In the genomic region with DNA sequence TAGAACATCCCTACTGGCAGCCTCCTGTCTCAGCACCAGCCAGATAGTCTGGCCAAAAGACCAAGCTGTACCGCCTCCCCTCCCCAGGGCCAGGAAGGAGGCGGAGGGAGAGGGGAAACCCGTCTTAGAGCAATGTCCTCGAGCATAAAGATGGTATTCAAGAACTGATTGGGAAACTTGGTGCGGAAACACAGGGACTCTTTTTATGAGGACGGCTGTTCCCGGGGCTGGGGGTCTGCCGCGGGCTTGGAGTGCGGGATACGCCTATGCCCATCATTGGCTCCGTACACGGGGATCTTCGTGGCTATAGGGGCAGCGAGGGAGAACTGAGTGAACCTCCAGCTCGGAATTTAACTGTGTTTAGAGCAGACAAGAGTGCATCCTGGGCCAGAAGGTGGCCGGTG, we compare ENCODE assay signal across 8 mouse cellular contexts. TPM values are rescaled to one million over a fixed set of nuclear protein-coding genes. Genes with fewer than 3 reads are reported as not detected.
A peak's percentile ranks its signal among the peaks of the same experiment; 100 is the strongest.
DNase-seq lines count a peak whose midpoint lies in the region; ATAC-seq and TF ChIP-seq lines count a peak whose summit lies in the region.

No protein-coding gene starts in this region.

- H3K9ac ChIP-seq in liver, adult 2 months (ENCODE audit: low read depth, low read length), result peak overlapping the region; percentile 65
- H3K9ac ChIP-seq in hindbrain, embryonic 16.5 days (ENCODE audit: low read depth, low read length), result peak overlapping the region; percentile 84
- peak overlapping the region; percentile 74 for H3K9ac ChIP-seq in limb, embryonic 11.5 days (ENCODE audit: low read length)

- peak overlapping the region; percentile 75 for H3K27ac ChIP-seq in liver, adult 2 months (replicated peaks; ENCODE audit: insufficient read depth, low read depth, low read length)
- peak overlapping the region; percentile 92 for H3K27ac ChIP-seq in hindbrain, embryonic 16.5 days (ENCODE audit: low read depth, low read length)
- peak overlapping the region; percentile 63 for H3K27ac ChIP-seq in limb, embryonic 11.5 days (replicated peaks; ENCODE audit: low read depth, low read length)
- peak overlapping the region; percentile 93 for H3K27ac ChIP-seq in midbrain, embryonic 10.5 days (replicated peaks)

- WGBS in liver, adult 2 months, result 3% methylated on average over 17 of the region's 17 CpGs
- WGBS in hindbrain, embryonic 16.5 days, result 1% methylated on average over 17 of the region's 17 CpGs
- WGBS in limb, embryonic 11.5 days, result under 1% methylated on average over 17 of the region's 17 CpGs
- 1% methylated on average over 17 of the region's 17 CpGs for WGBS in midbrain, embryonic 10.5 days

- H3K79me2 ChIP-seq in liver, adult 2 months (ENCODE audit: control insufficient read depth, insufficient read depth, low read length), result peaks cover 30% of the 10 kb centered on the region; the same call in 1 of the 2 replicates

- DNase-seq in liver, adult 2 months (ENCODE audit: extremely low read depth, low read depth, low spot score), result no peak
- DNase-seq in liver, result no peak
- DNase-seq in cerebellum, postnatal 10 days, result peak; percentile 71 to 76
- peak; percentile 43 to 51 for DNase-seq in gastrocnemius, adult 8-10 months (ENCODE audit: low spot score in 2 of 2)
- DNase-seq in limb, embryonic 11.5 days (ENCODE audit: low spot score), result no peak
- no peak for DNase-seq in midbrain, embryonic 10.5 days (ENCODE audit: low spot score)
- DNase-seq in c-Kit-positive CD71-positive TER-119-positive erythroid progenitor cells, embryonic 14.5 days (ENCODE audit: low spot score), result no peak

- no peaks in the 10 kb centered on the region for H3K36me3 ChIP-seq in liver, adult 2 months (ENCODE audit: control insufficient read depth, insufficient read depth, low read length)
- H3K36me3 ChIP-seq in hindbrain, embryonic 16.5 days (ENCODE audit: control insufficient read depth, insufficient read depth, low read length), result peaks cover 8% of the 10 kb centered on the region
- H3K36me3 ChIP-seq in limb, embryonic 11.5 days (ENCODE audit: control insufficient read depth, insufficient read depth, low read length), result peaks cover 7% of the 10 kb centered on the region; the same call in 1 of the 2 replicates
- H3K36me3 ChIP-seq in midbrain, embryonic 10.5 days, result peaks cover 24% of the 10 kb centered on the region

- no peaks in the 10 kb centered on the region for H3K27me3 ChIP-seq in liver, adult 2 months (ENCODE audit: control insufficient read depth, insufficient read depth, low read length)
- no peaks in the 10 kb centered on the region for H3K27me3 ChIP-seq in hindbrain, embryonic 16.5 days (replicated peaks; ENCODE audit: control insufficient read depth, insufficient read depth, low read length)
- H3K27me3 ChIP-seq in limb, embryonic 11.5 days (ENCODE audit: control insufficient read depth, insufficient read depth, low read length), result no peaks in the 10 kb centered on the region
- no peaks in the 10 kb centered on the region for H3K27me3 ChIP-seq in midbrain, embryonic 10.5 days (ENCODE audit: low read depth, poor library complexity, severe bottlenecking)

- H3K4me3 ChIP-seq in liver, adult 2 months (ENCODE audit: insufficient read depth, low read depth, low read length), result peak overlapping the region; percentile 75
- H3K4me3 ChIP-seq in hindbrain, embryonic 16.5 days (ENCODE audit: low read length), result peak overlapping the region; percentile 96
- peak overlapping the region; percentile 89 for H3K4me3 ChIP-seq in limb, embryonic 11.5 days (ENCODE audit: low read depth, low read length)
- peak overlapping the region; percentile 98 for H3K4me3 ChIP-seq in midbrain, embryonic 10.5 days

- TF ChIP-seq CTCF in liver, adult 2 months (IDR thresholded peaks at IDR 0.05; ENCODE audit: low read depth, low read length), result no peak

- peaks cover 15% of the 10 kb centered on the region for H3K4me1 ChIP-seq in liver, adult 2 months (ENCODE audit: control insufficient read depth, insufficient read depth, low read length)
- peaks cover 21% of the 10 kb centered on the region for H3K4me1 ChIP-seq in hindbrain, embryonic 16.5 days (ENCODE audit: control insufficient read depth, insufficient read depth, low read depth, low read length)
- peaks cover 7% of the 10 kb centered on the region for H3K4me1 ChIP-seq in limb, embryonic 11.5 days (ENCODE audit: control insufficient read depth, insufficient read depth, low read length)
- H3K4me1 ChIP-seq in midbrain, embryonic 10.5 days, result peaks cover 23% of the 10 kb centered on the region

- no peaks in the 10 kb centered on the region for H3K9me3 ChIP-seq in hindbrain, embryonic 16.5 days (ENCODE audit: control insufficient read depth, low read length)
- H3K9me3 ChIP-seq in limb, embryonic 11.5 days (ENCODE audit: control insufficient read depth, low read length), result no peaks in the 10 kb centered on the region
- no peaks in the 10 kb centered on the region for H3K9me3 ChIP-seq in midbrain, embryonic 10.5 days (replicated peaks)

- peak; percentile 55 for ATAC-seq in hindbrain, embryonic 16.5 days
- peak; percentile 49 for ATAC-seq in limb, embryonic 11.5 days (ENCODE audit: insufficient number of reproducible peaks, low FRiP score, low TSS enrichment, low read depth)

- peak overlapping the region; percentile 96 for H3K4me2 ChIP-seq in hindbrain, embryonic 16.5 days (ENCODE audit: low read length)
- peak overlapping the region; percentile 70 for H3K4me2 ChIP-seq in limb, embryonic 11.5 days (ENCODE audit: low read depth, severe bottlenecking)

- TF ChIP-seq POLR2A in liver, adult 2 months (IDR thresholded peaks at IDR 0.05; ENCODE audit: extremely low read depth, insufficient read depth, low read length), result no peak

RNA-seq across cellular contexts. Expression of gene Ube2j2, which starts 0.6 kb away (rescaled TPM):
- total RNA-seq in liver, adult 2 months (2014; rRNA removed), result 21.6 and 27.6 TPM in 2 replicates
- polyA plus RNA-seq in liver, adult 2 months (2012; rRNA removed), result 43.4 and 46.1 TPM in 2 replicates
- 10 to 100 TPM; 53.4 to 69.1 (median 58.7) TPM for total RNA-seq in gastrocnemius, adult 8-10 months (2022)
- polyA plus RNA-seq in hindbrain, embryonic 16.5 days (2015; fragmentation: Nextera tagmentation; extraction: Ambion mirVana), result 97.6 and 98.8 TPM in 2 replicates
- 163 and 169 TPM in 2 replicates for polyA plus RNA-seq in limb, embryonic 11.5 days (2014; fragmentation: Nextera tagmentation; extraction: Ambion mirVana)
- 152 and 161 TPM in 2 replicates for polyA plus RNA-seq in midbrain, embryonic 10.5 days (2016; fragmentation: Nextera tagmentation; extraction: Ambion mirVana)

RNA-seq across cellular contexts. Expression of gene C1qtnf12, which starts 19.1 kb away (rescaled TPM):
- total RNA-seq in liver, adult 2 months (2014; rRNA removed), result 1.8 and 2.1 TPM in 2 replicates
- 2.6 and 3.3 TPM in 2 replicates for polyA plus RNA-seq in liver, adult 2 months (2012; rRNA removed)
- total RNA-seq in gastrocnemius, adult 8-10 months (2022), result 10 to 100 TPM; 14.6 to 22.4 (median 20.8) TPM
- polyA plus RNA-seq in hindbrain, embryonic 16.5 days (2015; fragmentation: Nextera tagmentation; extraction: Ambion mirVana), result 13.9 and 16.4 TPM in 2 replicates
- 24.3 and 28.5 TPM in 2 replicates for polyA plus RNA-seq in limb, embryonic 11.5 days (2014; fragmentation: Nextera tagmentation; extraction: Ambion mirVana)
- polyA plus RNA-seq in midbrain, embryonic 10.5 days (2016; fragmentation: Nextera tagmentation; extraction: Ambion mirVana), result 18.9 and 23.8 TPM in 2 replicates

RNA-seq across cellular contexts. Expression of gene B3galt6, which starts 49.4 kb away (rescaled TPM):
- total RNA-seq in liver, adult 2 months (2014; rRNA removed), result 2.8 TPM in 2 replicates
- 2.5 and 2.6 TPM in 2 replicates for polyA plus RNA-seq in liver, adult 2 months (2012; rRNA removed)
- 1 to 10 TPM in 3 of 4 experiments, under 1 TPM in 1; 0.94 to 1.8 (median 1.6) TPM for total RNA-seq in gastrocnemius, adult 8-10 months (2022)
- 35.5 and 35.7 TPM in 2 replicates for polyA plus RNA-seq in hindbrain, embryonic 16.5 days (2015; fragmentation: Nextera tagmentation; extraction: Ambion mirVana)
- 15.4 and 16.4 TPM in 2 replicates for polyA plus RNA-seq in limb, embryonic 11.5 days (2014; fragmentation: Nextera tagmentation; extraction: Ambion mirVana)
- polyA plus RNA-seq in midbrain, embryonic 10.5 days (2016; fragmentation: Nextera tagmentation; extraction: Ambion mirVana), result 14.0 and 15.3 TPM in 2 replicates

RNA-seq across cellular contexts. Expression of gene Sdf4, which starts 49.6 kb away (rescaled TPM):
- 141 and 156 TPM in 2 replicates for total RNA-seq in liver, adult 2 months (2014; rRNA removed)
- polyA plus RNA-seq in liver, adult 2 months (2012; rRNA removed), result 34.9 and 37.2 TPM in 2 replicates
- total RNA-seq in gastrocnemius, adult 8-10 months (2022), result 10 to 100 TPM; 68.8 to 85.8 (median 77.5) TPM
- polyA plus RNA-seq in hindbrain, embryonic 16.5 days (2015; fragmentation: Nextera tagmentation; extraction: Ambion mirVana), result 120 and 124 TPM in 2 replicates
- polyA plus RNA-seq in limb, embryonic 11.5 days (2014; fragmentation: Nextera tagmentation; extraction: Ambion mirVana), result 131 and 142 TPM in 2 replicates
- 131 and 138 TPM in 2 replicates for polyA plus RNA-seq in midbrain, embryonic 10.5 days (2016; fragmentation: Nextera tagmentation; extraction: Ambion mirVana)

RNA-seq across cellular contexts. Expression of gene Acap3, which starts 51.4 kb away (rescaled TPM):
- total RNA-seq in liver, adult 2 months (2014; rRNA removed), result 2.5 and 3.4 TPM in 2 replicates
- polyA plus RNA-seq in liver, adult 2 months (2012; rRNA removed), result 4.9 and 6.9 TPM in 2 replicates
- total RNA-seq in gastrocnemius, adult 8-10 months (2022), result 1 to 10 TPM; 5.6 to 8.3 (median 7.2) TPM
- polyA plus RNA-seq in hindbrain, embryonic 16.5 days (2015; fragmentation: Nextera tagmentation; extraction: Ambion mirVana), result 62.3 and 74.5 TPM in 2 replicates
- polyA plus RNA-seq in limb, embryonic 11.5 days (2014; fragmentation: Nextera tagmentation; extraction: Ambion mirVana), result 17.8 and 18.4 TPM in 2 replicates
- 24.3 and 38.4 TPM in 2 replicates for polyA plus RNA-seq in midbrain, embryonic 10.5 days (2016; fragmentation: Nextera tagmentation; extraction: Ambion mirVana)

Comparison
In these comparisons a context has a peak if more than half of its experiments do, and no peak if none do; other contexts are left out.
1. DNase-seq: peak in cerebellum, postnatal 10 days (2 of 2) and gastrocnemius, adult 8-10 months (2 of 2); none in liver, adult 2 months (single experiment), liver (single experiment), limb, embryonic 11.5 days (single experiment), midbrain, embryonic 10.5 days (single experiment) and c-Kit-positive CD71-positive TER-119-positive erythroid progenitor cells, embryonic 14.5 days (single experiment).
2. Peak in every context shown above with its lines, with median percentiles within 50 percentile points of each other: H3K27ac ChIP-seq, H3K4me3 ChIP-seq and H3K9ac ChIP-seq.